Mouse (Mus musculus): ENCODE measurements around the gene Hp.

Gene Hp

DNA sequence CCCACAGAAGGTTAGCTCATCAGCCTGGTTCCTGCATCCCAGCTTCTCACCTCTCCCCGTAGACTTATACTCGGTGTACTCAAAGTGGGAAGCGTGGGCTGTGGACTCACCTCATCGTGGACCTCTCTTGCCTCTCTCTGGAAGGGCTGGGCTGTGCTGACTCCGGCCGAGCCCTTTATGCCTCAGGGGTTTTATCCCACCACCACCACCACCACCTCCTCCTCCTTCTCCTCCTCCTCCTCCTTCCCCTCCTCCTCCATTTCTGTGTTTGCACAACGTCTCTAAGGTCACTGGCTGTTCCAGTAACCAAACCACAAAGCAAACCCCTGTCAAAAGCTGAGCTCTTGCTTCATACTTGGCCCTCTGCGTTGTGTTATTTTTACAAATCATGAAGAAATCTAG is at the start of gene Hp:
TSS of gene Hp (minus strand) at position 273 of the 402 bp plus-strand sequence.
- DNase-seq (ENCODE audit: low spot score): no peak

- DNase-seq (ENCODE audit: low spot score): no peak
Observed at GRCm38 (mm10) chr8:109628638-109629037, 49.7 kb upstream of the Hp start.

DNA sequence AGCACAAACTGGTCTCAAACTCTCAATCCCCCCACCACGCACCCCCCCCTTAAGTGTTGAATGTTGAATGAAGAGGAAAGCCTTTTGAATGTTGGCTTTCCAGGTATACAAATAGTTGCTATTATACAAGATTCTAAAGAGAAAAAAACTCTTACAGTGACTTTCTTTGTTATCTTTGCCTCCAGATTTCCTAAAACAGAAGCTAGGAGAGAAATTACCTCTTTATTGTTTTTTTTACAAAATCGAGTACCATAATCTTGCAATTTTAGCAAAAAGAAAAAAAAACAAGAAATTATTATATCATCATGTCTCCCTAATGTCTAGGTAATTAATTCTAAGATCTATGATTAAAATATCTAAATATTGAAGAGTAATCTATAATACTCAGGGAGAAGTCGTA is 36.6 kb upstream of the Hp start:
- no peak for DNase-seq (ENCODE audit: low spot score)

DNA sequence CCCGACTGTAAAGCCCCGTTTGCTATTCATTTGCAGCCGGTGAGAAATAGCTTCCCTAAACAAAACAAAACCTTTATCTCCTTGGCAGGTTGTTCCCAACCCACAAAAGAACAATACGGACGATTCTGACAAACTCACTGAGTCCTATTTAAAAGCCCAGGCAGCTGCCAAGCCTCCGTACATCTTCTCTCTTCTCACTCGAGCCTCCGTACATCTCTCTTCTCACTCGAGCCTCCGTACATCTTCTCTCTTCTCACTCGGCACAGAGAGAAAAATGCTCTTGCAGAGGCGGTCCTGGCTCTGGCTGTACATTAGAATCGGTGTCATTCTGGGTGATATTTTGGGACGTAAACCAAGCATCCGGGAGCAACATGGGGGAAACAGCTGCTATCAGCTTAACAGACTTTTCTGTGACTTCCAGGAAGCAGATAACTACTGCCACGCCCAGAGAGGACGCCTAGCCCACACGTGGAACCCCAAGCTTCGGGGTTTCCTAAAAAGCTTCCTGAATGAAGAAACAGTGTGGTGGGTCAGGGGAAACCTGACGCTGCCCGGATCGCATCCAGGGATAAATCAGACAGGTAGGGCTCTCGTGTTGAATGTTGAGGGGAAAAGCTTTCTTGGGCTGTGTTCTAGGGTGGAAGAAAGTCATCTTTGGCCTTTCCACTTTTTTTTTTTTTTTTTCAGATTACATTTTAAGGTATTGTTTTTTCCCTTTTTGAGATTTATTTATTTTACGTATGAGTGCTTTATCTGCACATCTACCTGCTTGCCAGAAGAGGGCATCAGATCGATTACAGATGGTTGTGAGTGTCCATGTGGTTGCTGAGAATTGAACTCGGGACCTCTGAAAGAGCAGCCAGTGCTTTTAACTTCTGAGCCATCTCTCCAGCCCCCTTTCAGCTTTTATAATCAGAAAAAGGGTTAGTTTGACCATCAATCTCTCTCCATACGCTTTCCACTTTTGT is 35.6 kb upstream of the Hp start, which contains the start of gene Pkd1l3:
TSS of gene Pkd1l3 (plus strand) at position 275 of the 968 bp plus-strand sequence.
- no peak for DNase-seq (ENCODE audit: low spot score)

GRCm38 (mm10) chr8:109609153-109609502 is 30.2 kb upstream of the Hp start:
- no peak for DNase-seq (ENCODE audit: low spot score)

DNA sequence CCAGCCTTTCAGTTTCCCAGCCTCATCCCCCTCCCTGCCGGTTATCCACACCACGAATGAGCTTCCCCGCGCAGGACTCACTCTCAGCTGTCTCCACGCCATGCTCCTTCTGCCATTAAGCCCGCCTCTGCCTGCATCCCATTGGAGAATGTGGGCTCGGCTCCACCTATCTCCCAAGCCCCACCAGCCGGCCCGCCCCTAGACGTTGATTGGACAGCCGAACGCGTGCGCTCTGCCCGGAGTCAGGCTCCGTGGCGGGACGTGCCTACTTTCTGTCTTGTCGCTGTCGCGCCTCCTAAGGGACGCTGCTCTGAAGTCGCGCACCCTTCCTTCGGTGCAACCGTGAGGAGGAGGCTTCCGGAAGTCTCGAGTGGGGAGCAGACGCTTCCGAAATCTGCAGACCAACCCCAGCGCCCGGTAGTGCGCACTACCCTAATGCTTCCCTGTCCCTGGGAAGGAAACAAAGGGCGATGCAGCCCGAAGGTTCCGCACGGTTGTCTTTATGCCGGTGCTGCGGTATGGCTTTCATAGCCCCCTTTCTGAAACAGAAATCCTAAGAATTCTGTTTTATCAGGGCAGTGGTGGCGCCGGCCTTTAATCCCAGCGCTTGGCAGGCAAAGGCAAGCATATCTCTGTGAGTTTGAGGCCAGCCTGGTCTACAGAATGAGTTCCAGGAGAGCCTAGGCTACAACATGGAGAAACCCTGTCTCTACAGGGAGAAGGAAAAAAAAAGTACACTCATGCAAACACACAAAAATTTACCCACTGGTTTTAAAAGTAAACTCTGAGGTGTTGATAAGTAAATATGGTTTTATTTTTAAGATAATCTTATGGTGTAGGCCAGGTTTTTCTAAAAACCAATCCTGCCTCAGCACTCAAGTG is 29.5 kb upstream of the Hp start, which contains the start of gene Dhodh:
TSS of gene Dhodh (minus strand) at position 403 of the 882 bp plus-strand sequence.
- DNase-seq (ENCODE audit: low spot score): peak; percentile 82

- DNase-seq (ENCODE audit: low spot score): no peak
Observed at GRCm38 (mm10) chr8:109607650-109608049, 28.7 kb upstream of the Hp start.

- no peak for DNase-seq (ENCODE audit: low spot score)
Observed at GRCm38 (mm10) chr8:109606725-109607124, 27.8 kb upstream of the Hp start.

DNA sequence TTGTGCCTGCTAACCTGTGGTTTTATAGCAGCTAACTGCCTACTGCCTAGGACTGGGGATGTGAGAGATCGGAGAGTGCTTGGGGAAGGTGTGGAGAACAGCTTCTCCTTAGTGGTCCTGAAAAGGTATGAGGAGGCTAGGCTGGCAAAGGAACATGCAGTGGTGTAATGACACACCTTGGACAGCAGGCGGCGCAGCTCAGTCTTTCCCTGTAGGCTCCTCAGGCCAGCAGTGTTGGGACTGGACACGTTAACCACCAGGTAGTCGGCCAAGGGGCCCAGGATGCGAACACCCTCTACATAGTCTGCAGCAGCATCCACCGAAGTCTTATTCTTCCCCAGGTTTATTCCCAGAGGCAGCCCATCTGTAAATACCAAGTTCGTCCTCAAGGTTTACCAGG is 16.9 kb upstream of the Hp start:
- DNase-seq (ENCODE audit: low spot score): no peak

GRCm38 (mm10) chr8:109593117-109593788 is 14.3 kb upstream of the Hp start:
- DNase-seq (ENCODE audit: low spot score): no peak

DNA sequence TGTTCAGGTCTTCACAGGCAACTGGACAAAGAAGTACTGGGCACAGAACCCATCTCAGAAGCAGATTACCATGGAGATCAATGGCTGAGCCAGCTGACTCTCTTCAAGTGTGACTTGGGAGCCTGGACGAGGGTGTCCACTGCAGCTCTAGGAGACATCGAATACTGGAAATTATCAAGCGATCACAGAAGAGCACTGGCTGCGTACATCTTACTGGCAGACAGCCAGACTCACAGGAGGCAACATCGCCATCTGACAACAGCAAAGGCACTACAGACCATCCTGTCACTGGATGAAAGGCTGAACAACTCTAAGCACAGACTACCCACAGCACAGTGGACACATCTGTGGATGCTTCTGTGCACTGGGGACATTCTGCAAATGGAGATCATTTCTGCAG is 13.2 kb upstream of the Hp start:
- DNase-seq (ENCODE audit: low spot score): no peak

DNA sequence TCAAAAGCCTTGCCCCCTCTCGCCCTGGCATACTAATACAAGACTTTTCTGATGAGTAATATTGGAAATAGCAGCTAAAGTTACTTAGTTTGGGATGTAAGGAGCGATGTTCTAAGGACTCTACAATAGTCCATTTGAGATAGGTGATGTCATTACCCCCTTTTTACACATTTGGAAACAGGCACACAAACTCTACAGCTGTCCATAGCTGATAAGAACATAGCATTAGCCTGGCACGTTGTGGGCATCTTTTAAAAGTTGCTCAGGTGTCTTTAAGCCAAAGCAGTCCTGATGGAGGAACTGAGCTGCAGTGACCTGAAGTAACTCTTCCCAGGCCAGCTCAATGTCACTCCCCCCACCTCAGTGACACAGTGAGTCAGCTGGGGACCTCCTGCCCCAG is 12.4 kb upstream of the Hp start:
- no peak for DNase-seq (ENCODE audit: low spot score)

- DNase-seq (ENCODE audit: low spot score): no peak
Observed at GRCm38 (mm10) chr8:109590901-109591300, 11.9 kb upstream of the Hp start.

- no peak for DNase-seq (ENCODE audit: low spot score)
Observed at GRCm38 (mm10) chr8:109586972-109587504, 8.1 kb upstream of the Hp start.

DNA sequence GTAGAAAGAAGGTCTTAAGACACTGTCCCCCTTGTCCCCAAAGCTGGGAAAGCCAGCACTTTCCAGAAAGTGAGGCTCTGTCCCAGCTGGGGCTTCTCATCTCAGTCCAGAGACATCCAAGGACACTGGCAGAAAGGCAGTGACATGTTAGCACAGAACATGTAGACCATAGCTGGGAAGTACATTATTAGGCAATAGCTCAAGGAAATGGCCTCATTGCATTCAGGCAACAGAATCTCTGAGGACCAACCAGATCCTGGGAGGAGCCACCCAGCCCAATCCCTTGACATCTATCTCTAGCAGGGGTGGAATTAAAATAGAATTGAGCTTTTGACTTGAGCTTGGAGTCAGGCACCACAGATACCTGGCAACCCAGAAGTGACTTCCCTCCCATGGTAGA is 6.7 kb upstream of the Hp start:
- DNase-seq (ENCODE audit: low spot score): no peak

GRCm38 (mm10) chr8:109584830-109585229 is 5.9 kb upstream of the Hp start:
- no peak for DNase-seq (ENCODE audit: low spot score)

- no peak for DNase-seq (ENCODE audit: low spot score)
Observed at GRCm38 (mm10) chr8:109584293-109584692, 5.3 kb upstream of the Hp start.

GRCm38 (mm10) chr8:109576311-109576710 is 2.7 kb downstream of the Hp start:
- no peak for DNase-seq (ENCODE audit: low spot score)

DNA sequence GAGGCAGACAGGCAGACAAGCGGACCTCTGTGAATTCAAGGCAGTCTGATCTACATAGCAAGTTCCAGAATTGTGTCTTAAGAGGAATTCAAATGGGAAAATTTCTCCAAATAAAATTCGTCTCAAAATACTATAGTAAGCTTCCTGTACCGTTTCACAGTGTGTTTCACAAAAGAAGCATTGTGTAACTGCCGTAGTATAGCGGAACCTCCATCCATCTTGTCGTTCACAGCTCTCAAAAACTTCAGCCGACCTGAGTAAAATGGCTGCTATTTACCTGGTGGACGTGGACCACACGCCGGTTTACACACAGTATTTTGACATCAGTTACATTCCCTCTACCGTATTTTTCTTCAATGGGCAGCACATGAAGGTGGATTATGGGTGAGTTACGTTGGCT is 7.8 kb downstream of the Hp start:
- DNase-seq (ENCODE audit: low spot score): no peak

- peak; percentile 95 for DNase-seq (ENCODE audit: low spot score)
Observed at GRCm38 (mm10) chr8:109565498-109566333, 13.3 kb downstream of the Hp start, which contains the start of the genes Dhx38 and Txnl4b. Gene Dhx38, minus strand, starts transcription at chr8:109565861. Gene Txnl4b, plus strand, starts transcription at chr8:109565892.

GRCm38 (mm10) chr8:109564766-109565165 is 14.2 kb downstream of the Hp start:
- DNase-seq (ENCODE audit: low spot score): no peak
